Mouse (Mus musculus): Measurements from ENCODE around the gene Gm16427. TPM values are rescaled to one million over a fixed set of nuclear protein-coding genes. Genes with fewer than 3 reads are reported as not detected.

Gm16427 gene
- polyA plus RNA-seq (2012; rRNA removed), result not detected in 2 replicates

DNA sequence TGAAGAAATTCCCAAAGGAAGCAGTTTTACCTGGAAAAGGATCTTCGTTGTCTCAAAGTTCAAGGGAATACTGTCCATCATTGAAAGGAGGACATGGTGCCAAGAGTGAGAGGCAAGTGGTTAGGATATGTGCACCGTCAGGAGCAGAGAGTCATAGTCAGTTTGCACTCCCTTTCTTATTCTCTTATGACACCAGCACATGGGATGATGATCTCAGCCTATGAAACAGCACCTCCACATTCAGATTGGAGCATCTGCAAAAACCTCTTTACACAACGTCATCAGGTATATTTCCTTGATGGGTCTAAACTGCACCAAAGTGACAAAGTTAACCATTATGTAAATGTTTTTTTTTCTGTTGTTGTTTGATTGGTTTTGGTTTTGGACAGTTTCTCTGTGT lies at the start of gene Gm16427:
Gene Gm16427 (minus strand): TSS at position 101 of the 400 bp plus-strand sequence.

Other genes starting within 250 kb of the Gm16427 start
- gene C87414, start 131.4 kb upstream of the Gm16427 start, polyA plus RNA-seq (2012; rRNA removed), result not detected in 2 replicates

Data from liver, embryonic 14 days (tissue).